12 mouse cellular contexts compared by ENCODE assay signal in the genomic region with DNA sequence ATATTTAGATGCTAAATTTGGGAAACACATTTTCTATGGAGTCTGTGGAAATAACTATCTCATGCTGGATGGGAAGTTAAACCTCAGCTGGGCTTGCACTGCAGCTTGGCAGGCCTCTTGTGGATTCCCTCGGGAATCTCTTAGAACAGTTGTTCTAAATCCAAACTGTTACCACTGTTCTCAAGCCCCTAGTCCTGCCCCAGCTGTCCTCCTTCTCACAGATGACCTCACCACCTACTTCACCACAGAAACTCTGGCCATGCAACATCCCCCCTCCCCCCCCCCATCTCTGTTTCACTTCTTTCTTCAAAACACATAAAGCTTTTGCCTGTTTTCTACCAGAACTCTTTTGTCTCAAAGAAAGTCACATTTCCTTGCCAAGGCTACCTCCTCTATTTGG.
DNase-seq lines count a peak whose midpoint lies in the region; ATAC-seq and TF ChIP-seq lines count a peak whose summit lies in the region.
"Had no signal": no experiment of that assay in that cellular context is flagged by ENCODE, and none has a peak within 500 bp of the region (broad histone marks: within the 10 kb centered on the region; RNA-seq: fewer than 3 reads in every experiment).

No protein-coding gene starts in this region.

- TF ChIP-seq POLR2A in heart, adult 2 months (IDR thresholded peaks at IDR 0.05; ENCODE audit: insufficient read depth, low read depth, low read length): no peak

- no peak overlapping the region for H3K4me2 ChIP-seq in heart, embryonic 11.5 days
- no peak overlapping the region for H3K4me2 ChIP-seq in hindbrain, embryonic 12.5 days (replicated peaks)
- H3K4me2 ChIP-seq: hindbrain, embryonic 13.5 days had no signal

- no peak overlapping the region; the same call in 1 of the 2 replicates for H3K27ac ChIP-seq in heart, adult 2 months
- no peak overlapping the region for H3K27ac ChIP-seq in heart, embryonic 11.5 days (ENCODE audit: low read depth, low read length)
- H3K27ac ChIP-seq in hindbrain, embryonic 12.5 days: no peak overlapping the region
- H3K27ac ChIP-seq: hindbrain, embryonic 13.5 days had no signal

- TF ChIP-seq EP300 in heart, adult 2 months (IDR thresholded peaks at IDR 0.05; ENCODE audit: insufficient read depth, low read depth, low read length): no peak

- TF ChIP-seq CTCF in heart, adult 2 months (IDR thresholded peaks at IDR 0.05): no peak

- no peaks in the 10 kb centered on the region for H3K36me3 ChIP-seq in heart, adult 2 months (ENCODE audit: control insufficient read depth, insufficient read depth, low read length)
- no peaks in the 10 kb centered on the region for H3K36me3 ChIP-seq in heart, embryonic 11.5 days (ENCODE audit: control insufficient read depth, insufficient read depth, low read length)
- H3K36me3 ChIP-seq in hindbrain, embryonic 12.5 days: no peaks in the 10 kb centered on the region
- H3K36me3 ChIP-seq: hindbrain, embryonic 13.5 days had no signal

- no peaks in the 10 kb centered on the region for H3K4me1 ChIP-seq in heart, adult 2 months (ENCODE audit: control insufficient read depth, insufficient read depth, low read length)
- H3K4me1 ChIP-seq in heart, embryonic 11.5 days (ENCODE audit: control insufficient read depth, insufficient read depth, low read length): no peaks in the 10 kb centered on the region
- no peaks in the 10 kb centered on the region for H3K4me1 ChIP-seq in hindbrain, embryonic 12.5 days
- H3K4me1 ChIP-seq: hindbrain, embryonic 13.5 days had no signal

- H3K4me3 ChIP-seq in heart, adult 2 months: no peak overlapping the region
- H3K4me3 ChIP-seq in heart, embryonic 11.5 days (ENCODE audit: low read depth, low read length): no peak overlapping the region
- H3K4me3 ChIP-seq in hindbrain, embryonic 12.5 days: no peak overlapping the region
- H3K4me3 ChIP-seq: hindbrain, embryonic 13.5 days had no signal

- no peak overlapping the region for H3K9ac ChIP-seq in heart, adult 2 months (ENCODE audit: low read depth, low read length)
- H3K9ac ChIP-seq in heart, embryonic 11.5 days (ENCODE audit: low read depth, low read length): no peak overlapping the region
- no peak overlapping the region for H3K9ac ChIP-seq in hindbrain, embryonic 12.5 days
- H3K9ac ChIP-seq: forebrain, postnatal 0 days; hindbrain, embryonic 13.5 days; liver, postnatal 0 days had no signal

- peak; percentile 21 to 45 for DNase-seq in heart, adult 2 months
- DNase-seq in Muller cell, postnatal 12 days (ENCODE audit: inconsistent ontology term): peak; percentile 20
- DNase-seq in gastrocnemius, postnatal 25 days: peak; percentile 38
- DNase-seq in kidney, postnatal 36 days: peak; percentile 1 to 12
- no peak for DNase-seq in spleen, postnatal 14 days (ENCODE audit: low spot score in 2 of 2)
- no peak for DNase-seq in natural killer cell, adult 2 months (ENCODE audit: low spot score in 2 of 2)
- DNase-seq: forebrain, postnatal 0 days; layer of hippocampus, postnatal 36 days; liver, postnatal 0 days had no signal

- H3K79me2 ChIP-seq in heart, adult 2 months (replicated peaks; ENCODE audit: control insufficient read depth, insufficient read depth, low read length): no peaks in the 10 kb centered on the region

- intact Hi-C loops in heart, adult 2 months (cut with DNase I): loop anchor here (10.0 kb wide), 1 partner anchor 191 kb away; a partner anchor contains a TSS

- 12% methylated on average over 1 of the region's 1 CpGs for WGBS in heart, adult 2 months
- 42% methylated on average over 1 of the region's 1 CpGs for WGBS in heart, embryonic 11.5 days (ENCODE audit: insufficient replicate concordance)
- WGBS in hindbrain, embryonic 12.5 days: 67% methylated on average over 1 of the region's 1 CpGs

- no peak for ATAC-seq in heart, embryonic 11.5 days (replicated peaks; ENCODE audit: insufficient number of reproducible peaks, low FRiP score, low TSS enrichment)
- no peak for ATAC-seq in hindbrain, embryonic 12.5 days (ENCODE audit: low FRiP score)
- ATAC-seq: forebrain, postnatal 0 days; liver, postnatal 0 days had no signal

- H3K27me3 ChIP-seq in heart, adult 2 months (ENCODE audit: control insufficient read depth, insufficient read depth, low read length): no peaks in the 10 kb centered on the region
- no peaks in the 10 kb centered on the region for H3K27me3 ChIP-seq in heart, embryonic 11.5 days (ENCODE audit: control insufficient read depth, insufficient read depth, low read length)
- no peaks in the 10 kb centered on the region for H3K27me3 ChIP-seq in hindbrain, embryonic 12.5 days
- H3K27me3 ChIP-seq: hindbrain, embryonic 13.5 days had no signal

- H3K9me3 ChIP-seq in heart, embryonic 11.5 days (replicated peaks; ENCODE audit: control insufficient read depth, low read length): no peaks in the 10 kb centered on the region
- H3K9me3 ChIP-seq in hindbrain, embryonic 12.5 days (replicated peaks): no peaks in the 10 kb centered on the region
- H3K9me3 ChIP-seq: hindbrain, embryonic 13.5 days had no signal

Comparison
In these comparisons a context has a peak if more than half of its experiments do, and no peak if none do; other contexts are left out.
1. DNase-seq: peak in heart, adult 2 months (2 of 2), Muller cell, postnatal 12 days (single experiment), gastrocnemius, postnatal 25 days (single experiment) and kidney, postnatal 36 days (2 of 2); none in spleen, postnatal 14 days (0 of 2) and natural killer cell, adult 2 months (0 of 2).